Mouse (Mus musculus) olfactory bulb, adult 2 months (tissue): ENCODE results near the gene Ccdc13. TPM values are rescaled to one million over a fixed set of nuclear protein-coding genes. Genes with fewer than 3 reads are reported as not detected.

Experiments used
- H3K27ac ChIP-seq: fragments of 200-500 bp; 2 replicates; pipeline ENCODE4 v1.5.1; 2012; ENCODE audit warnings: low read depth, low read length; ENCODE audit not compliant: insufficient read depth
- H3K4me1 ChIP-seq: fragments of 200-500 bp; 2 replicates; pipeline ENCODE4 v1.6.1; 2012; ENCODE audit warnings: low read length; ENCODE audit not compliant: control insufficient read depth, insufficient read depth
- H3K4me3 ChIP-seq: fragments of 200-500 bp; 2 replicates; pipeline ENCODE4 v1.5.1; 2012; ENCODE audit warnings: mild to moderate bottlenecking, low read depth, low read length, moderate library complexity; ENCODE audit not compliant: insufficient read depth
- CTCF ChIP-seq: fragments of 200-500 bp; IDR thresholded peaks from 2 replicates; pipeline ENCODE4 v1.5.1; 2012; ENCODE audit warnings: low read depth, mild to moderate bottlenecking, low read length, moderate library complexity; ENCODE audit not compliant: insufficient read depth
- POLR2A ChIP-seq: fragments of 200-500 bp; IDR thresholded peaks from 2 replicates; pipeline ENCODE4 v1.6.1; 2012; ENCODE audit warnings: mild to moderate bottlenecking, low read depth, low read length, moderate library complexity; ENCODE audit not compliant: insufficient read depth
- WGBS: fragments of 180-500 bp; shearing (Covaris S2); methylation state at CpG from one replicate; pipeline ENCODE4 v1.1.7; 2018; 5-methylcytosine and 5-hydroxymethylcytosine counted together
- polyA plus RNA-seq: library from polyadenylated mRNA; stranded (reverse); fragments of >200 nt; gene quantifications from 2 replicates; pipeline ENCODE4 v1.2.4, GENCODE M21; 2012; ENCODE audit warnings: low replicate concordance; ENCODE audit not compliant: missing spikeins, insufficient read depth, insufficient read length

Ccdc13 gene
- polyA plus RNA-seq, 1 experiment: not detected

- TF ChIP-seq CTCF (no peak), POLR2A (no peak)
Observed at GRCm38 (mm10) chr9:121854246-121854645, 15.0 kb upstream of the Ccdc13 start.

GRCm38 (mm10) chr9:121847842-121848241, 8.6 kb upstream of the Ccdc13 start:
- no peak overlapping the region for H3K27ac ChIP-seq
- WGBS: 72% methylated on average over 5 of the region's 5 CpGs
- TF ChIP-seq POLR2A (no peak), CTCF (no peak)

More at GRCm38 (mm10) chr9:121854246-121854645, 15.0 kb upstream of the Ccdc13 start:
- Histone ChIP-seq H3K4me3 (no peak overlapping the region), H3K4me1 (no peaks in the 10 kb centered on the region), H3K27ac (no peak overlapping the region)
- 95% methylated on average over 3 of the region's 3 CpGs for WGBS

GRCm38 (mm10) chr9:121847138-121847537, 7.9 kb upstream of the Ccdc13 start:
- TF ChIP-seq CTCF (no peak), POLR2A (no peak)
- WGBS: 82% methylated on average over 4 of the region's 4 CpGs
- Histone ChIP-seq H3K27ac (no peak overlapping the region), H3K4me1 (no peaks in the 10 kb centered on the region), H3K4me3 (no peak overlapping the region)

More at GRCm38 (mm10) chr9:121847842-121848241, 8.6 kb upstream of the Ccdc13 start:
- no peak overlapping the region for H3K4me3 ChIP-seq
- no peaks in the 10 kb centered on the region for H3K4me1 ChIP-seq

GRCm38 (mm10) chr9:121846526-121847118, 7.4 kb upstream of the Ccdc13 start:
- no peak overlapping the region for H3K27ac ChIP-seq
- 39% methylated on average over 10 of the region's 10 CpGs for WGBS
- peak; percentile 46 for TF ChIP-seq CTCF
- no peak for TF ChIP-seq POLR2A
- H3K4me3 ChIP-seq: no peak overlapping the region
- no peaks in the 10 kb centered on the region for H3K4me1 ChIP-seq

GRCm38 (mm10) chr9:121842914-121843313, 3.7 kb upstream of the Ccdc13 start:
- no peak for TF ChIP-seq CTCF
- no peak for TF ChIP-seq POLR2A
- Histone ChIP-seq H3K4me1 (peaks cover 7% of the 10 kb centered on the region), H3K4me3 (no peak overlapping the region), H3K27ac (no peak overlapping the region)
- WGBS: 92% methylated on average over 2 of the region's 2 CpGs

- Histone ChIP-seq H3K4me3 (peak overlapping the region; percentile 56), H3K27ac (no peak overlapping the region), H3K4me1 (peaks cover 7% of the 10 kb centered on the region)
- TF ChIP-seq POLR2A (no peak), CTCF (no peak)
- 34% methylated on average over 7 of the region's 7 CpGs for WGBS
Observed at GRCm38 (mm10) chr9:121839622-121839965, 333 bp upstream of the Ccdc13 start.

- TF ChIP-seq POLR2A (no peak), CTCF (no peak)
- 92% methylated on average over 6 of the region's 6 CpGs for WGBS
Observed at GRCm38 (mm10) chr9:121838008-121838407, 1.3 kb downstream of the Ccdc13 start.

GRCm38 (mm10) chr9:121833825-121834224, 5.4 kb downstream of the Ccdc13 start:
- Histone ChIP-seq H3K4me1 (peaks cover 9% of the 10 kb centered on the region), H3K4me3 (no peak overlapping the region), H3K27ac (no peak overlapping the region)
- 85% methylated on average over 11 of the region's 11 CpGs for WGBS
- TF ChIP-seq POLR2A (no peak), CTCF (no peak)

More at GRCm38 (mm10) chr9:121838008-121838407, 1.3 kb downstream of the Ccdc13 start:
- H3K4me3 ChIP-seq: no peak overlapping the region
- no peak overlapping the region for H3K27ac ChIP-seq
- H3K4me1 ChIP-seq: peaks cover 7% of the 10 kb centered on the region

- WGBS: 22% methylated on average over 6 of the region's 6 CpGs
- H3K4me1 ChIP-seq: peaks cover 19% of the 10 kb centered on the region
- TF ChIP-seq POLR2A: no peak
- TF ChIP-seq CTCF: peak; percentile 54; the same call in 1 of the 2 replicates
- no peak overlapping the region for H3K27ac ChIP-seq
- H3K4me3 ChIP-seq: no peak overlapping the region
Observed at GRCm38 (mm10) chr9:121830956-121831293, 8.3 kb downstream of the Ccdc13 start.

GRCm38 (mm10) chr9:121830243-121830955, 8.9 kb downstream of the Ccdc13 start:
- Histone ChIP-seq H3K4me1 (peaks cover 19% of the 10 kb centered on the region), H3K27ac (no peak overlapping the region), H3K4me3 (no peak overlapping the region)
- TF ChIP-seq CTCF (peak; percentile 63; the same call in 1 of the 2 replicates), POLR2A (no peak)
- 78% methylated on average over 6 of the region's 6 CpGs for WGBS
